Mouse (Mus musculus) hindbrain, embryonic 11.5 days (tissue): Measurements from ENCODE around the gene Gbgt1. TPM values are rescaled to one million over a fixed set of nuclear protein-coding genes. Genes with fewer than 3 reads are reported as not detected.

Source experiments
- ATAC-seq: fragments of 200-750 bp; cut with Nextera tagmentation; 2 replicates; pipeline ENCODE4 v1.8.0; 2017; ENCODE audit warnings: mild to moderate bottlenecking, moderate TSS enrichment, moderate library complexity; ENCODE audit not compliant: low FRiP score
- DNase-seq: peaks from one replicate; pipeline ENCODE4 v3.0.0-alpha.2; 2015; ENCODE audit warnings: low spot score
- H3K27ac ChIP-seq: fragments of 300-500 bp; sonication (generic); 2 replicates; pipeline ENCODE4 v1.5.1; 2014; ENCODE audit warnings: mild to moderate bottlenecking, low read depth, low read length
- H3K27me3 ChIP-seq: fragments of 300-500 bp; sonication (generic); 2 replicates; pipeline ENCODE4 v1.6.1; 2014; ENCODE audit warnings: mild to moderate bottlenecking, low read length, moderate library complexity, mixed read lengths; ENCODE audit not compliant: control insufficient read depth, insufficient read depth
- H3K36me3 ChIP-seq: fragments of 300-500 bp; sonication (generic); 2 replicates; pipeline ENCODE4 v1.6.1; 2014; ENCODE audit warnings: mild to moderate bottlenecking, low read length, moderate library complexity, mixed read lengths; ENCODE audit not compliant: control insufficient read depth, insufficient read depth
- H3K4me1 ChIP-seq: fragments of 300-500 bp; sonication (generic); replicated peaks from 2 replicates; pipeline ENCODE4 v1.6.1; 2014; ENCODE audit warnings: low read length, mixed read lengths; ENCODE audit not compliant: control insufficient read depth, insufficient read depth
- H3K4me2 ChIP-seq: fragments of 300-500 bp; sonication (generic); replicated peaks from 2 replicates; pipeline ENCODE4 v1.6.1; 2014; ENCODE audit warnings: mild to moderate bottlenecking, low read depth, low read length
- H3K4me3 ChIP-seq: fragments of 300-500 bp; sonication (generic); 2 replicates; pipeline ENCODE4 v1.5.1; 2014; ENCODE audit warnings: low read depth, low read length
- H3K9ac ChIP-seq: fragments of 300-500 bp; sonication (generic); 2 replicates; pipeline ENCODE4 v1.6.1; 2014; ENCODE audit warnings: low read depth, low read length
- H3K9me3 ChIP-seq: fragments of 300-500 bp; sonication (generic); 2 replicates; pipeline ENCODE4 v1.6.1; 2016; ENCODE audit warnings: low read length; ENCODE audit not compliant: control insufficient read depth
- WGBS: fragments of 180-500 bp; shearing (Covaris S2); extraction: QIAGEN DNeasy Blood & Tissue Kit; methylation state at CpG from one replicate; pipeline ENCODE4 v1.1.7; 2014; 5-methylcytosine and 5-hydroxymethylcytosine counted together
- polyA plus RNA-seq: library from polyadenylated mRNA; unstranded; fragments of >200 nt; fragmentation: Nextera tagmentation; extraction: Ambion mirVana; gene quantifications from 2 replicates; pipeline ENCODE4 v1.2.1, GENCODE M21; 2014

Gene Gbgt1
- polyA plus RNA-seq, 1 experiment from 2014 or later, result 1.1 TPM

DNA sequence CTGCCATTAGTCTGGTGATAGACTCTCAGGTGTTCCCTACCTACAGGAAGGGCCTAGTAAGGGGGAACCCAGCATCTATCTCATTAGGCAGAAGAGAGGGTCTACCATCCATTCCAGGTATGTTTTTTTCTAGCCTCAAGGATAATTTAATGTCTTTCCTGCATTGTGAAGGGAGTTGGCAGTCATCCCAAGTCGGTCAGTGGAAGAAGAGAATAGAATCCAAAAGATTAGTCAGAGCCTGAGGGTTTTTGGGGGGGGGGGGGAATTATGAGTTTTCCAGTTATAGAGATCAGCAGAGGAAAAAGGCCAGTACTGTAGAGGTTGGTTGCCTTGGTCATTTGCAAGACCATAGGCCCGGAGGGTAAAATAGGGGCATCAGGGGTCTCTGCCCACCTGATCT is 2.2 kb upstream of the Gbgt1 start:
- no peak overlapping the region for H3K4me3 ChIP-seq
- H3K9ac ChIP-seq, result no peak overlapping the region
- no peak overlapping the region for H3K4me2 ChIP-seq
- H3K27me3 ChIP-seq, result no peaks in the 10 kb centered on the region
- no peak overlapping the region for H3K27ac ChIP-seq
- H3K9me3 ChIP-seq, result no peaks in the 10 kb centered on the region
- DNase-seq, result no peak
- H3K36me3 ChIP-seq, result no peaks in the 10 kb centered on the region
- no peaks in the 10 kb centered on the region for H3K4me1 ChIP-seq
- no peak for ATAC-seq
- WGBS, result 83% methylated on average over 2 of the region's 2 CpGs

DNA sequence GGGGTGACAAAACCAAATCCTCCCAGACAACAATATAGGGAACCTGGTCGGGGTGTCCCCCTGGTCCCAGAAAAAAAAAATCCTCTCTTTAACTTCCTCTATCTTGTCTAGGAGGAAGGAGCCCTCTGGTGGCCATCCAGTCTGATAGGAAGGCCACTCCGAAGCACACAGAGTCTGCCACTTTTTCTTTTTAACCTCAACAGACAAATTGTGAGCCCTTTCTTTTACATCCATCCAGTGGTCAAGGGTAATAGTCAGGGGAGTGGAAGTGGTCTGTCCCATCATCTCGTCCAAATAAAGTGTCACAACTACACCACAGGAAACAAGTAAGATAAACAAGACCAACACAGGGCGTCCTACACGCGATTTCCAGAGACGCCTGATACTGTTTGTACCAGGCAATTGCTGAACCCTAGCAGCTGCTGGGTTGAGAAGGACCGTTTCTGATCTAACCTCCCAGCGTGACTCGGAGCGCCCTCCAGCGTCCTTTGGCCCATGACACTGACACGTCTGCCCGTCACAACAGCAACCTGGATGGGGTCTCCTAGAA is 1.4 kb upstream of the Gbgt1 start:
- no peak for ATAC-seq
- H3K27me3 ChIP-seq, result no peaks in the 10 kb centered on the region
- no peak overlapping the region for H3K27ac ChIP-seq
- H3K36me3 ChIP-seq, result no peaks in the 10 kb centered on the region
- H3K4me1 ChIP-seq, result no peaks in the 10 kb centered on the region
- H3K4me2 ChIP-seq, result no peak overlapping the region
- no peak overlapping the region for H3K4me3 ChIP-seq
- no peak for DNase-seq
- H3K9me3 ChIP-seq, result no peaks in the 10 kb centered on the region
- no peak overlapping the region for H3K9ac ChIP-seq
- WGBS, result 87% methylated on average over 14 of the region's 14 CpGs

DNA sequence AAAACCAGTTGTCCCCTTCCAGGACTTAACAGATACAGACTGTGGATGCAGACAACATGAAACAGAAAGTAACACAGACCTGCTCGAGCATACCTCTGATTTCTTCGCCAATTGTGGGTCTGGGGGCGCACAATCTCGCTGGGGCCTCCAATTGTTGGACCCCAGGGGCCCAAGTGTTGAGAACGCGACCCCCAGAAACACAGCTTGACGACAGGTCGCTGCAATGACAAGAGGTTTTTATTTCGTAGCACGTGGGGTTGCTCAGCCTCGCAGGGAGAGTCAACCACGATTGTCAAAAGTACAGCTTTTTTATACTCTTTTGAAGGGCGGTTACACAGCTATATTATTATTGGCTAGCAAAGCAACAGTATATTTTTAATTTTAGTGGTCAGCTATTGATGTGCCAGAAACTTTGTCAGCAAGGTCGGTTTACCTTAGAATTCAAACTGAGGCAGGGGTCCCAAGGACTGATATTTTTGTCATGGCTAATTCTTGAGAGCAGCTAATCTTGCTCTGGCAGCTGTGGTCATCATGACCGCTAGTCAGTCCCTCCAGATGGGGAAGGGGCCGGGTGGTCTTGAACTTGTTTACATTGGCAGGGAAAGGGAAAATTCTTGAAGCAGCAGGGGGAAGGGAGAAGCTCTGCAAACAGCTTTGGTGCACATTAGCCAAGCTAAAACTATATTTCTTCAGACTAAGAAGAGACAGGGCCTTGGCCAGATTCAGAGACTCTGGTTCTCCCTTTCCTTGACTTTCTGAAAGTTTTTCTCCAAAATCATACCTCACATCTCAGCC is 693 bp upstream of the Gbgt1 start:
- no peak for DNase-seq
- Histone ChIP-seq H3K36me3 (no peaks in the 10 kb centered on the region), H3K9me3 (no peaks in the 10 kb centered on the region), H3K4me1 (no peaks in the 10 kb centered on the region), H3K4me2 (no peak overlapping the region), H3K9ac (no peak overlapping the region), H3K4me3 (no peak overlapping the region), H3K27ac (no peak overlapping the region), H3K27me3 (no peaks in the 10 kb centered on the region)
- WGBS, result 88% methylated on average over 16 of the region's 16 CpGs
- no peak for ATAC-seq

DNA sequence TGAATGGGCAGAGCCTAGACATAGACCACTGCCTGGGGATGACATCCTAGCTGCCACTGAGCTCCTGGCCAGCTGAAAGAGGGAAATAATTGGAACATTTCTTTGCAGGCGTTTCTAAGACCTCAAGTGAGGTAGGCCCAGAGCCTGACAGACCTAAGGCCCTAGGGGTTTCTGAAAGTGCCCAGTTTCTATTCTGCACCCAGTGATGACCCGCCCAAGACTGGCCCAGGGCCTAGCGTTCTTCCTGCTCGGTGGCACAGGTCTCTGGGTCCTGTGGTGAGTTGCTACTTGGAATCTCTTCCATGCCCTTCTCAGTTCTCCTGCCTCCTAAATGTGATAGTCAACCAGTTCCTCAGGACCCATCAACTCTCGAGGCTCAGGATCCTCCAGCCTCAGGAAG is 870 bp downstream of the Gbgt1 start:
- H3K4me3 ChIP-seq, result no peak overlapping the region
- no peak overlapping the region for H3K27ac ChIP-seq
- H3K27me3 ChIP-seq, result no peaks in the 10 kb centered on the region
- H3K9ac ChIP-seq, result no peak overlapping the region
- H3K9me3 ChIP-seq, result no peaks in the 10 kb centered on the region
- 78% methylated on average over 5 of the region's 5 CpGs for WGBS
- no peak for ATAC-seq
- no peaks in the 10 kb centered on the region for H3K36me3 ChIP-seq
- H3K4me1 ChIP-seq, result no peaks in the 10 kb centered on the region
- H3K4me2 ChIP-seq, result no peak overlapping the region
- no peak for DNase-seq

DNA sequence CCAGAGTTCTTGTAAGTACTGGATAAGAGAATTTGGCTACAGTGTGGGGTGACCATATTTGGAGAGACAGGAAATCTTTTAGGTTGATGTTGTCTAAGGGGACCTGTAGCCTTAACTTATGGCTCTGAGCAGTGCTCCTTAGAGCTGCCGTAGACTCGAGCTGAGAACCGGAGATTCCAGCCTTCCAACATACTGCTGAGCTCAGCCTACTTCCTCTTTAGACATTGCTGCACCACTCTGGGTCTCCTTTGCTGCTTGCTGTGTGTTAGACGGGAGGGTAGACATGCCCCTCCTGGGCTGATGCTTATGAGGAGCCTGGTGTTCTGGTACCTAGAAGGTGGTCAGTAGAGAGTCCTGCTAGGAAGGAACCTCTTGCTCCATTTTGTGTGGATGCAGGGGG is 1.7 kb downstream of the Gbgt1 start:
- no peak overlapping the region for H3K27ac ChIP-seq
- no peaks in the 10 kb centered on the region for H3K9me3 ChIP-seq
- ATAC-seq (no peak), DNase-seq (no peak)
- H3K36me3 ChIP-seq, result no peaks in the 10 kb centered on the region
- no peak overlapping the region for H3K9ac ChIP-seq
- H3K27me3 ChIP-seq, result no peaks in the 10 kb centered on the region
- no peak overlapping the region for H3K4me3 ChIP-seq
- no peak overlapping the region for H3K4me2 ChIP-seq
- WGBS, result 87% methylated on average over 4 of the region's 4 CpGs
- H3K4me1 ChIP-seq, result no peaks in the 10 kb centered on the region

- 84% methylated on average over 10 of the region's 10 CpGs for WGBS
- no peak overlapping the region for H3K4me3 ChIP-seq
- no peak for DNase-seq
Measured at GRCm38 (mm10) chr2:28502987-28503386, 6.3 kb downstream of the Gbgt1 start.

GRCm38 (mm10) chr2:28504676-28505075 is 8.0 kb downstream of the Gbgt1 start:
- no peaks in the 10 kb centered on the region for H3K4me1 ChIP-seq
- 91% methylated on average over 13 of the region's 13 CpGs for WGBS
- H3K4me3 ChIP-seq, result no peak overlapping the region
- H3K9ac ChIP-seq, result no peak overlapping the region
- H3K36me3 ChIP-seq, result no peaks in the 10 kb centered on the region
- DNase-seq (no peak), ATAC-seq (no peak)
- no peaks in the 10 kb centered on the region for H3K9me3 ChIP-seq
- no peak overlapping the region for H3K27ac ChIP-seq
- H3K4me2 ChIP-seq, result no peak overlapping the region
- no peaks in the 10 kb centered on the region for H3K27me3 ChIP-seq

More at GRCm38 (mm10) chr2:28502987-28503386, 6.3 kb downstream of the Gbgt1 start:
- Histone ChIP-seq H3K36me3 (no peaks in the 10 kb centered on the region), H3K9me3 (no peaks in the 10 kb centered on the region), H3K4me1 (no peaks in the 10 kb centered on the region), H3K27me3 (no peaks in the 10 kb centered on the region), H3K27ac (no peak overlapping the region), H3K9ac (no peak overlapping the region), H3K4me2 (no peak overlapping the region)
- ATAC-seq, result no peak

- H3K4me1 ChIP-seq, result no peaks in the 10 kb centered on the region
Measured at GRCm38 (mm10) chr2:28505795-28506194, 9.1 kb downstream of the Gbgt1 start, which contains the start of gene Gm10134. Gm10134 (plus strand) TSS chr2:28506095.

DNA sequence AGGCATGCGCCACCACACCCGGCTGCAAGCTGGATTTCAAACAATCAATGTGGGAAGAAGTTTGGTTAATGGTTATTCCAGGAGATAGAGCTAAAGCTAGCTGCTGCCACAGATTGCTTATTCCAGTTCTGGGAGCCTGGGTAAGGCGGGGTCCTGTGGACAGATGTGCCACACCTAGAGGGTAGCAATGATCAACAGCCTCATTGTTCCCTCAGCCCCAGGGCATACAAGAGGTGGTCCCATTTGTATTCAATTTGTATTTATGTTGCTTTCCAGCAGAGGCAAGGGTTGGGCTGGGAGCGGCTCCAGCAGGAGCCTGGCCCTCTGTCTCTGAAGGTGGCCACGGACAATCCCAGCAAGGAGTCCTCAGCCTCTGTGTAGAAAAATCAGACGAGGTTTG is 9.6 kb downstream of the Gbgt1 start:
- H3K4me3 ChIP-seq, result no peak overlapping the region
- no peaks in the 10 kb centered on the region for H3K36me3 ChIP-seq
- H3K27me3 ChIP-seq, result no peaks in the 10 kb centered on the region
- H3K9ac ChIP-seq, result no peak overlapping the region
- 78% methylated on average over 6 of the region's 6 CpGs for WGBS
- H3K4me2 ChIP-seq, result no peak overlapping the region
- DNase-seq (no peak), ATAC-seq (no peak)
- no peak overlapping the region for H3K27ac ChIP-seq
- no peaks in the 10 kb centered on the region for H3K4me1 ChIP-seq
- no peaks in the 10 kb centered on the region for H3K9me3 ChIP-seq

More at GRCm38 (mm10) chr2:28505795-28506194, 9.1 kb downstream of the Gbgt1 start, which contains the start of gene Gm10134:
- H3K9me3 ChIP-seq, result no peaks in the 10 kb centered on the region
- H3K4me3 ChIP-seq, result no peak within 1 kb of the TSS
- H3K4me2 ChIP-seq, result no peak within 1 kb of the TSS
- H3K36me3 ChIP-seq, result no peaks in the 10 kb centered on the region
- no peak for DNase-seq
- H3K9ac ChIP-seq, result no peak within 1 kb of the TSS
- no peak for ATAC-seq
- no peak within 1 kb of the TSS for H3K27ac ChIP-seq
- no peaks in the 10 kb centered on the region for H3K27me3 ChIP-seq
- whole genome bisulfite sequencing, result 79% methylated on average over 3 of the region's 3 CpGs
